Mouse (Mus musculus) urinary bladder, adult 18-20 months (tissue): ENCODE measurements around the gene Ldlrad3.

Source experiments
- DNase-seq, 2 experiments: peaks; one replicate each; pipeline ENCODE4 v3.0.0; 2022; ENCODE audit warnings: low spot score in 2 of 2, mixed read lengths in 2 of 2

Gene Ldlrad3

GRCm38 (mm10) chr2:102185069-102185950 is 875 bp downstream of the Ldlrad3 start:
- no peak for DNase-seq

- DNase-seq, result no peak
These were observed 2.3 kb downstream of the Ldlrad3 start for GRCm38 (mm10) chr2:102183720-102184480.

GRCm38 (mm10) chr2:102181459-102181858 is 4.7 kb downstream of the Ldlrad3 start:
- DNase-seq, result no peak

GRCm38 (mm10) chr2:102176434-102176772 is 9.8 kb downstream of the Ldlrad3 start:
- DNase-seq, result no peak

GRCm38 (mm10) chr2:102175741-102176433 is 10.3 kb downstream of the Ldlrad3 start:
- DNase-seq, result no peak

GRCm38 (mm10) chr2:102172458-102172857 is 13.7 kb downstream of the Ldlrad3 start:
- no peak for DNase-seq

GRCm38 (mm10) chr2:102166550-102167325 is 19.4 kb downstream of the Ldlrad3 start:
- peak in 1 of 2 experiments; percentile 11 for DNase-seq

GRCm38 (mm10) chr2:102163106-102163505 is 23.1 kb downstream of the Ldlrad3 start:
- no peak for DNase-seq

- no peak for DNase-seq
These were observed 28.6 kb downstream of the Ldlrad3 start for GRCm38 (mm10) chr2:102157555-102157954.

- DNase-seq, result no peak
These were observed 29.2 kb downstream of the Ldlrad3 start for GRCm38 (mm10) chr2:102157010-102157409.

- no peak for DNase-seq
These were observed 29.7 kb downstream of the Ldlrad3 start for GRCm38 (mm10) chr2:102156460-102156859.

- DNase-seq, result no peak
These were observed 30.7 kb downstream of the Ldlrad3 start for GRCm38 (mm10) chr2:102155306-102156015.

- DNase-seq, result no peak
These were observed 31.4 kb downstream of the Ldlrad3 start for GRCm38 (mm10) chr2:102154771-102155211.

GRCm38 (mm10) chr2:102154328-102154727 is 31.9 kb downstream of the Ldlrad3 start:
- no peak for DNase-seq

- no peak for DNase-seq
These were observed 32.7 kb downstream of the Ldlrad3 start for GRCm38 (mm10) chr2:102153516-102153915.

- no peak for DNase-seq
These were observed 33.3 kb downstream of the Ldlrad3 start for GRCm38 (mm10) chr2:102152851-102153250.

- no peak for DNase-seq
These were observed 37.1 kb downstream of the Ldlrad3 start for GRCm38 (mm10) chr2:102149058-102149457.

- no peak for DNase-seq
These were observed 38.1 kb downstream of the Ldlrad3 start for GRCm38 (mm10) chr2:102148093-102148492.

- no peak for DNase-seq
These were observed 38.6 kb downstream of the Ldlrad3 start for GRCm38 (mm10) chr2:102147561-102147960.

GRCm38 (mm10) chr2:102146386-102146785 is 39.8 kb downstream of the Ldlrad3 start:
- no peak for DNase-seq

GRCm38 (mm10) chr2:102145036-102145435 is 41.1 kb downstream of the Ldlrad3 start:
- no peak for DNase-seq
